In the genomic region with DNA sequence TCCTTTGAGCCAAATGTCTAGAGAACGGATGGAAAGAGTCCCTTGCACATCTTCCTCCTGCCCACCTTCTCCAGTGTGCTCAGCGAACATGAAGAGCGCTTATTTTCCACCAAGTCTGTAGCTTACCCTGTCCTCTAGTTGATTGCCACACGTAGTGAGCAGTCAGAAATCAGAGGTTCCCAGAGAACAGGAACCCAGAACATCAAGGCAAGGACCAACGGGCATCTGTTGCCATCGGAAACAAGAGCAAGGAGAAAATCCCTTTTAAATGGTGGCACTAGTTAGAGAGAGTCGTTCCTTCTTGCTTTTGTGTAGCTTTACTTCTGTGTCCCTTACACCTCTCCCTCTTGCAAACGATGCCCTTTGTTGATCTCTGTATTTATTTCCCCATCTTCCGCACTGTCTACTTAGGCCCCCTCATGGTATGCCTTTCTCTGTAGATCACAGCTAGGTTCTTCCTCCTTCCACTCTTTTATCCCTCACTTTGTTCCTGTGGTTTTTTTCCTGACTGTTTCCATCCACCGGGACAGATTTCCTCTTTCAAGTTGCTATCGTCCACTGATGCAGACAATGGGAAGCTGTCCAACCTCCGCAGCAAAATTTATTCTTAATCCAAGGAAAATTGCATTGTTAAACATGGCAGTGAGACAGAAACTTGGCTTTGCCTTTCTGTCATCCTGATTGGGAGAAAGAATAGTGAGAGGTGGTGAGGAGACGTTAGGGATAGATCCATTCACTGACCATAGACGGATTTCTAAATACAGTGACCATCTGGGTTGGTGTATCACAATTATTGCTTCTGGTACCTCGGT, we compare ENCODE assay signal across 8 mouse cellular contexts. TPM values are rescaled to one million over a fixed set of nuclear protein-coding genes. Genes with fewer than 3 reads are reported as not detected.
DNase-seq lines count a peak whose midpoint lies in the region; ATAC-seq and TF ChIP-seq lines count a peak whose summit lies in the region.

No protein-coding gene starts in this region.

- no peak overlapping the region for H3K9ac ChIP-seq in liver, embryonic 16.5 days (ENCODE audit: low read depth, low read length)

- peaks cover 3% of the 10 kb centered on the region for H3K4me1 ChIP-seq in cerebellum, adult 2 months (ENCODE audit: control insufficient read depth, insufficient read depth, low read length)
- peaks cover 17% of the 10 kb centered on the region for H3K4me1 ChIP-seq in liver, embryonic 16.5 days (ENCODE audit: control insufficient read depth, low read depth, low read length)

- no peak for DNase-seq in cerebellum, adult 2 months
- DNase-seq in cerebellum, postnatal 14 days: no peak
- DNase-seq in 3T3-L1 (ENCODE audit: low read depth, low spot score): peak; percentile 29
- DNase-seq in forelimb bud, embryonic 11.5 days (ENCODE audit: low read depth, low spot score): peak; percentile 16
- no peak for DNase-seq in adrenal gland, postnatal 14 days
- no peak for DNase-seq in adrenal gland, postnatal 36 days

- 42% methylated on average over 15 of the region's 15 CpGs for WGBS in cerebellum, adult 2 months
- 37% methylated on average over 15 of the region's 15 CpGs for WGBS in liver, embryonic 16.5 days (ENCODE audit: insufficient replicate concordance)

- H3K27ac ChIP-seq in cerebellum, adult 2 months (ENCODE audit: insufficient read depth, low read length): no peak overlapping the region
- H3K27ac ChIP-seq in liver, embryonic 16.5 days (ENCODE audit: low read length): no peak overlapping the region

- peak overlapping the region; percentile 91 for H3K4me3 ChIP-seq in cerebellum, adult 2 months (replicated peaks; ENCODE audit: insufficient read depth, low read depth, low read length)
- peak overlapping the region; percentile 87 for H3K4me3 ChIP-seq in liver, embryonic 16.5 days (ENCODE audit: low read depth, low read length)

- H3K36me3 ChIP-seq in liver, embryonic 16.5 days (ENCODE audit: control insufficient read depth, insufficient read depth): peaks cover 1% of the 10 kb centered on the region

- no peak for TF ChIP-seq CTCF in cerebellum, adult 2 months (IDR thresholded peaks at IDR 0.05; ENCODE audit: borderline replicate concordance, insufficient read depth, low read depth, low read length)

- no peaks in the 10 kb centered on the region for H3K27me3 ChIP-seq in cerebellum, adult 2 months (ENCODE audit: control insufficient read depth, insufficient read depth, low read length)
- H3K27me3 ChIP-seq in liver, embryonic 16.5 days (ENCODE audit: control insufficient read depth, insufficient read depth, low read depth, low read length): peaks cover 46% of the 10 kb centered on the region

- ATAC-seq in liver, embryonic 16.5 days (ENCODE audit: low read depth): no peak
- no peak for ATAC-seq in megakaryocyte progenitor cell, adult 5-6 weeks (replicated peaks; ENCODE audit: poor library complexity)

- H3K4me2 ChIP-seq in liver, embryonic 16.5 days (ENCODE audit: low read depth, low read length): peak overlapping the region; percentile 70

- TF ChIP-seq POLR2A in cerebellum, adult 2 months (IDR thresholded peaks at IDR 0.05; ENCODE audit: borderline replicate concordance, insufficient read depth, low read length): no peak

- H3K9me3 ChIP-seq in liver, embryonic 16.5 days (replicated peaks; ENCODE audit: control insufficient read depth, low read length): no peaks in the 10 kb centered on the region

RNA-seq across cellular contexts. Expression of gene Psmb3, which starts 1.4 kb away (rescaled TPM):
- 291 and 295 TPM in 2 replicates for polyA plus RNA-seq in cerebellum, adult 2 months (2012; rRNA removed)
- polyA plus RNA-seq in liver, embryonic 16.5 days (2015; fragmentation: Nextera tagmentation; extraction: Ambion mirVana): 200 and 219 TPM in 2 replicates
- total RNA-seq in megakaryocyte progenitor cell, adult 5-6 weeks (2015): 114 and 126 TPM in 2 replicates
- total RNA-seq in megakaryocyte progenitor cell, adult 5-6 weeks (2017): 158 and 185 TPM in 2 replicates
- 216 and 225 TPM in 2 replicates for total RNA-seq in adrenal gland, postnatal 14 days (2021)
- 100 to 1,000 TPM; 227 to 235 TPM for total RNA-seq in adrenal gland, postnatal 36 days (2021)

RNA-seq across cellular contexts. Expression of gene Pcgf2, which starts 1.5 kb away (rescaled TPM):
- 54.3 and 59.5 TPM in 2 replicates for polyA plus RNA-seq in cerebellum, adult 2 months (2012; rRNA removed)
- 1.6 and 2.1 TPM in 2 replicates for polyA plus RNA-seq in liver, embryonic 16.5 days (2015; fragmentation: Nextera tagmentation; extraction: Ambion mirVana)
- 3.9 and 4.6 TPM in 2 replicates for total RNA-seq in megakaryocyte progenitor cell, adult 5-6 weeks (2015)
- 1.2 and 1.5 TPM in 2 replicates for total RNA-seq in megakaryocyte progenitor cell, adult 5-6 weeks (2017)
- total RNA-seq in adrenal gland, postnatal 14 days (2021): 28.1 and 32.6 TPM in 2 replicates
- total RNA-seq in adrenal gland, postnatal 36 days (2021): 10 to 100 TPM; 25.7 to 28.5 TPM

RNA-seq across cellular contexts. Expression of gene Cisd3, which starts 16.2 kb away (rescaled TPM):
- polyA plus RNA-seq in cerebellum, adult 2 months (2012; rRNA removed): 70.2 and 72.2 TPM in 2 replicates
- 16.5 and 19.8 TPM in 2 replicates for polyA plus RNA-seq in liver, embryonic 16.5 days (2015; fragmentation: Nextera tagmentation; extraction: Ambion mirVana)
- total RNA-seq in megakaryocyte progenitor cell, adult 5-6 weeks (2015): 17.4 and 24.9 TPM in 2 replicates
- 3.5 and 5.4 TPM in 2 replicates for total RNA-seq in megakaryocyte progenitor cell, adult 5-6 weeks (2017)
- total RNA-seq in adrenal gland, postnatal 14 days (2021): 277 and 297 TPM in 2 replicates
- 100 to 1,000 TPM; 187 to 222 TPM for total RNA-seq in adrenal gland, postnatal 36 days (2021)

RNA-seq across cellular contexts. Expression of gene Mllt6, which starts 38.6 kb away (rescaled TPM):
- polyA plus RNA-seq in cerebellum, adult 2 months (2012; rRNA removed): 68.4 and 69.3 TPM in 2 replicates
- polyA plus RNA-seq in liver, embryonic 16.5 days (2015; fragmentation: Nextera tagmentation; extraction: Ambion mirVana): 0.16 and 0.21 TPM in 2 replicates
- 3.3 and 4.5 TPM in 2 replicates for total RNA-seq in megakaryocyte progenitor cell, adult 5-6 weeks (2015)
- 5.8 and 7.2 TPM in 2 replicates for total RNA-seq in megakaryocyte progenitor cell, adult 5-6 weeks (2017)
- 37.0 and 45.2 TPM in 2 replicates for total RNA-seq in adrenal gland, postnatal 14 days (2021)
- 10 to 100 TPM; 38.6 to 41.5 TPM for total RNA-seq in adrenal gland, postnatal 36 days (2021)

RNA-seq across cellular contexts. Expression of gene Pip4k2b, which starts 42.7 kb away (rescaled TPM):
- polyA plus RNA-seq in cerebellum, adult 2 months (2012; rRNA removed): 47.4 and 49.5 TPM in 2 replicates
- 0.35 and 0.65 TPM in 2 replicates for polyA plus RNA-seq in liver, embryonic 16.5 days (2015; fragmentation: Nextera tagmentation; extraction: Ambion mirVana)
- 16.9 and 17.6 TPM in 2 replicates for total RNA-seq in megakaryocyte progenitor cell, adult 5-6 weeks (2015)
- total RNA-seq in megakaryocyte progenitor cell, adult 5-6 weeks (2017): 17.2 and 28.6 TPM in 2 replicates
- 24.8 and 34.7 TPM in 2 replicates for total RNA-seq in adrenal gland, postnatal 14 days (2021)
- 10 to 100 TPM; 27.5 to 29.6 TPM for total RNA-seq in adrenal gland, postnatal 36 days (2021)

Comparison
In these comparisons a context has a peak if more than half of its experiments do, and no peak if none do; other contexts are left out.
1. DNase-seq: peak in 3T3-L1 (single experiment) and forelimb bud, embryonic 11.5 days (single experiment); none in cerebellum, adult 2 months (0 of 2), cerebellum, postnatal 14 days (0 of 2), adrenal gland, postnatal 14 days (single experiment) and adrenal gland, postnatal 36 days (0 of 2).
2. RNA of gene Cisd3, which starts 16.2 kb away (total RNA-seq): 277 to 297 TPM in adrenal gland, postnatal 14 days and 187 to 222 TPM in adrenal gland, postnatal 36 days; 3.5 to 24.9 TPM in megakaryocyte progenitor cell, adult 5-6 weeks; every median in the first group is over 4 times any median in the second.